Mouse (Mus musculus) cerebellum, postnatal 25 days (tissue): ENCODE data around the gene Trpm2.

Experiments
- DNase-seq, 2 experiments: peaks; one replicate each; pipeline ENCODE4 v3.0.0; 2021; ENCODE audit warnings: mixed read lengths in 2 of 2

The Trpm2 gene

DNA sequence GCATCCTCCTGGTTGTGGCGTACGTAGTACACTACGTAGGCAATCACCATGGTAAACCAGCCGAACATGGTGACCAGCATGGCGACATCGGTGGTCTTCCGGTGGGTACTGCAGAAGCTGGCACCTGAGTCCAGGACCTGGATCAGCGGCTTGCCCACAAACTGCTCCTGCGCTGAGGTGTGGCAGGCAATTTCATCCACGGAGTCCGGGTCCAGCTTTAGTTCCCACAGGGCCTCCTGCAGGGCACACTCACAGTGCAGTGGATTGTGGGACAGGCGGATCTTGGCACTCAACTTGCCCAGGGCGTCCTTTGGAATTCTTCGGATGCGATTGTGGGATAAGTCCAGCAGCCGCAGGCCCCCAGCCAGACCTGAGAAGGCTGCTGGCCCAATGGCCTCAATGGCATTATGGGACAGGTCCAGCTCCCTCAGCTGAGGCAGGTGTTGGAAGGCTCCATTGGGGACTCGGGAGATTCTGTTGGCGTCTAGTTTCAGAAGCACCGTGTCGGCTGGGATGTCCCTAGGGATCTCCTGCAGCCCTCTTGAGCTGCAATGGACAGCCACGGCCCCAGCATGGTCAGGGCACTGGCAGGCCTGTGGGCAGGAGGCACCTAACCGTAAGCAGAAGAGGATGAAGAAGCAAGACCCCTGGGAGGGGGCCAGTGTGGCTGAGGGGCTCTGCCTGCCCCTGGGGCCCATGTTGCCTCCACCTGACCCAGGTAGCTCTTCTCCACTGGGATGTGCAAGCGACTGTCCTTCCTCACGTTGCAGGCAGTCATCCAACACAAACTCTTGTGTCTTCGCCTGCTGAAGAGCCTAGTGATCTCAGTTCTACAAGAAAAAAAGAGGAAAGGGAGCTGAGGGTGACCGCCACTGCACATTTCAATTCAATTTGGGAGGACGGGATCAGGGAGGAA, 69.2 kb downstream of the Trpm2 start:
- DNase-seq, result no peak

DNA sequence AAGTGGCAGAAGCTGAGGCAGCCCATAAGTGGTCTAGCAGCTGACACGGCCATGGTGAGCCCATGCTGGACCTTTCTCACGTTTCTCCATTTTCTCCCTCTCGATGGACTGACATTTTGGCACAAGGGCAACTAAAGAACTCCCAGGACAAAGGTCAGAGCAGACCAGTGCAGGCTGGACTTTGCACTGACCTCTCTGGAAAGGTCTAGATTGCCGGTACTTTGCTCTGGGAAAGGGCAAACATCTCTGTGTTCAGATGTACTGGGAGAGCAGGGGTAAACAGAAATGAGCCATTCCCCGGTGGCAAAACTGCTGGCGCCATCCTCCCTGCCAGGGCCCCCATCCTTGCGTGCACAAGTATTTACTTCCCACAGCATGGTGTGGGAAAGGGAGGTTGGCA, 70.2 kb downstream of the Trpm2 start:
- DNase-seq, result no peak

DNA sequence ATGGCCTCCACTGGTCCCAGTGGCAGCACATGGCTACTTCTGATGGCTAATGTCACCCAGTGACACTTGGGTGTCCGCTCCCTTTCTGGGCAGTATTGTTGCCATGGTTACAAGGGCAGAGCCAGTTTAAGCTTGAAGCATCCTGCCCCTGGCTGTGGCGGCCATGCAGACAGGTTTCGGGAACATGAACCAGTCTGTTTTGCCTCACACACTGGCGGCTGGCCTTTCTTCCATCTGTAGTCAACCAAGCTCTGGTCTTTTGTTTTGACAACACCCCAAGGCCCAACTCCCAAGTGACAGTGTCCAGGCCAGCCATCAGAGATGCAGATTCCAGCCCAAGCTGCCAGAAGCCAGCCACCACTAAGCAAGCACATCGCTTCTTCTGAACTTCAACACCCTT, 74.8 kb downstream of the Trpm2 start:
- DNase-seq, result no peak

DNA sequence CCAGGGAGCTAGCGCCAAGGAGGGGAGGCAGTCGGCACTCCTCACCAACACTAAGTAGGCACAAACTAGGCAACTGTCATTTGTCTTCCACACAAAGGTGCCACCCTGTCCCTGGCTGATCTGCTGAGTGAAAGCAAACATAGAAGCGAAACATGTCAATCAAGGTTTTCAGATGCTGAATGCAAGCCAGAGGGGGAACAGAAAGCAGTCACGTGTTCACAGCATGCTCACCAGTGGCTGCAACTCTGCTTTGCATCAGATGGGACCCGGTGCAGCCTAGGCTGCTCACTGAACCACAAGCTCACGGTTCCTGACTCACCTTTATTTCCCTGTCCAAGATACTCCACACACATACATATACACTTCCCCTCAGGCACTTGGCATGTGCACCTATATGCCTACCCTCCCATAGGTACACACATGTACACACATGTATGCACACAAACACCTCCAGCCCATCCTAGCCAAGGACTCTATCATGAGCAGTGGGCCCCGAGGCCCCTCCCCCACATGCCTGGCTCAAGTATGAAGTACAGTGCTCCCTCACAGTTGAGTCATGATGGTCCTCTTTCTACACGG, 79.3 kb downstream of the Trpm2 start:
- no peak for DNase-seq

DNA sequence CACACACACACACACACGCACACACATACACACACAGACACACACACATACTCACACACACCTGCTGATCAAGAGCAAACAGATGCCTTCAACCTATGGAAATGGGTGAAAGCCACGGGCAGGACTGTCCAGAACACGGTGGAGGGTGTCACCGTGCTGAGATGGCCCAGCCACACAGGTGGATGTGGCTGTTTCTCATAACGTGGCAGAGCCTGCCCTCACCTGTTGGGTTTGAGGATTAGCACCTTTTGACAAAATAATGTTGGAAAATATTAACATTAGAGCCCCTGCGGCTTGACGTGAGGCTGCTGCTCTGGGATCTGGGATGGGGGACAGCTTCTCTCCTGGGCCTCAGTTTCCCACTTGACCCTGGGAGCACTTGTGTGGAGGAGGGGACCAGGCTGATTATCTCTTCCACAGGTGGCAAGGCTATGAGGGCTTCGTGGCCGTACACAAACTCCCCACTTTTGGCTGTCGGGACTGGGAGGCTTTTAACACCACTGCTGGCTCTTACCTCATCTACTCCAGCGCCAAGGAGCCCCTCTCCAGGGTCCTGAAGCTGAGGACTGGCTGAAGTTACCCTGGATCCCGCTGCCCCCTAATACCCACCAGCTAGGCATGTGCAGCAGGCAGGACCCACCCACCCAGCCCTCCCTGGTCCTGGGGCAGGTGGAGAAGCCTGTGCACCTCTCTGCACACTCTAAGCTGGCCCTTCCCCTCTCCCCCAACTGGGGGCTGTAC, 84.2 kb downstream of the Trpm2 start:
- peak in 1 of 2 experiments; percentile 36 for DNase-seq

DNA sequence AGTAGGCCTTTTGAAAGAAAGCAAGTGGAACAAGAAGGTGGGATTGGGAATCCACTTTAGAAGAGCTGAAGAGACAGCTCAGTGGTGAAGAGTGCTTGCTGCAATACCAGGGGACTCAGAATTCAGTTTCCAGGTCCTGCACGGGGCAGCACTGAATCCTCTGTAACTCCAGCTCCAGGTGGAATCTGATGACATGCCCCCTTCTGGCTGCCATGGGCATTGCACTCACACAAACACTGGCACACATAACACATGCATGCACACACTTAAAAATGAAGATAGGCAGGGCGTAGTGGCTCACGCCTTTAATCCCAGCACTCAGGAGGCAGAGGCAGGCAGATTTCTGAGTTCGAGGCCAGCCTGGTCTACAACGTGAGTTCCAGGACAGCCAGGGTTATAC, 87.8 kb downstream of the Trpm2 start:
- no peak for DNase-seq

DNA sequence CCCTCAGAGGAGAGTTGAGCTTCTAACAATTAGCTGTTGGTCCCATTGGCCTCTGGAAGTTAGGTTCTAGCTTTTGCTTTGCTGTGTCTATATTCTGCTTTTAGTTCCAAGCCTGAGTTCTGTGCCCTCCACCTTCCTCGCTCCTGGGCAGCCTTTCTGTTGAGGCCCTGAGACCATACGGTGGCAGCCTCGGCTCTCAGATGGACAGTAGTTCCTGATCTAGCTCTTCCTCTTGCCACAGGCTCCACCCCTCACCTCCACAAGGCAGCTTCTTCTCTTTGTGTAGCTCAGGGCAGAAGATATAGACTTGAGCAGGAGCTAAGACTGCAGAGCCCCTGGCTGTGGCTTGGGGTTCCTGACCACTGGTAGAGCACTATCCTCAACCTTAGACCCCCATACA, 90.1 kb downstream of the Trpm2 start:
- no peak for DNase-seq

DNA sequence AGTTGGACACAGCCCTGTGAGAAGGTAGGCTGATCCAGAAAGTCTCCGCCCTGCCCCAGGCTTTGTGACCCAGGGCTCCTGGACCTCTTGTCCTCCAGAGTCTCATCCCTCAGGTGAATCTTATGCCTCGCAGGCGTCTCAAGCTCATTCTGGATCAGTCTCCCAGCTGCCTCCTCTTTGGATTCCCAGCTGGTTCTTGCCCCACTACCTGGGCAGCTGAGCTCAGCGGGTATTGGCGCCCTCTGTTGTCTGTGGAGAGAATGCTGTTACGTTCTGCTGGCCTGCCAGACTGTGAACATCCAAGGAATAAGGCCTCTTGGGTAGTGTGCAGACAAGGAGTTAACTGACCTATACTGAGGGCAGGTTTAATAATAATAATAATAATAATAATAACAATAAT, 91.4 kb downstream of the Trpm2 start:
- DNase-seq, result peak in 1 of 2 experiments; percentile 45

DNA sequence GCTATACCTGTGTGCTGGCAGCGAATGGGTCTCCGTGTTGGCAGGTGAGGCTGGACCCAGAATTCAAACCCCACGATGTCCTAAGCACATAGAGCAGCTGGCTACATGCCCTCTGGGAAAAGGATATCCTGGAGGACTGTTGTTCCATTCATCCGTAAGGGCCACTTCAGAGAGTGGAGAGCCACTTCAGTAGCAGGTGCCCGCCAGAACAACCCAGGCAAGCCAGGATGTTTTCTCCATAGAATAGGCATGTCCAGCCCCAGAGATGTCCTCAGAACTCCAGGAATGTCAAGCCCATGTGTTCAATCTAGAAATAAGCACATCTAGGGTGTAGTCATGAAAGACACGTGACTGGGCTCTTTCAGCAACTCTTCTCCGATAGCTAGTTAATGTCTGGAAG, 100.7 kb downstream of the Trpm2 start:
- DNase-seq, result no peak

DNA sequence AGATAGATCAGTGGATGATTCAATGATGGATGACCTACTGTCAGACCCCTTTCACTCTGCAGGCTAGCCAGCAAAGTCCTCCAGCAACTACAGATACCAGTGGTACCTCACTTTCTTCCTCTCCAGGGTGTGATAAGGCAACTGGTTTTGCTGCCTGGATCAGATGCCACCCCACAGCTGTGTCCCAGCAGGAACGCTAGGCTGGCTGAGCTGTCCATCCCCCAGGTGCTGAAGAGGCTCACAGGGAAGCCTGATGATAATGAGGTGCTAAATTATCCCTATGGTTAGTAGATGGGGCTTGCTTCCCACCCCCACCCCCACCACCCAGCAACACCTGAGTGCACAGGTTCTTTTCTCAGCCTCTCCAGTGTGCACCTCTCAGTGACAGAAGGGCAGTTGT, 102.8 kb downstream of the Trpm2 start:
- no peak for DNase-seq

DNA sequence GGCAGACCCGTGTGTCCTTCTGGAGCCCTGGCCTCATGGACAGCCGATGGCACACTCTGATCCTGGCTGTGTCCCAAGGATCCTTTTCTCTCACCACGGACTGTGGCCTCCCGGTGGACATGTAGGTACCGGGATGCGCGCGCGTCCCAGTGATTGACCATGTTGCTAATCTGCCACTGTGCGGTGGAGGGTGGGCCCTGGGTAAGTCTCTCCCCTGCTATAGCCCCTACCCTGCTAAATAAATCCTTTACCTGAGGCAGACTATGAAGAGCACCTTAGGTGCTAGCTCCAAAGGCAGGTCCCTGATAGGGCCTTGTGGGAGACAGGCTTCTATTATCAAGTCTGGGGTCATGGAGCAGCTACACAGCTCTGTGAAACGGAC, 105.6 kb downstream of the Trpm2 start:
- peak in 1 of 2 experiments; percentile 30 for DNase-seq

DNA sequence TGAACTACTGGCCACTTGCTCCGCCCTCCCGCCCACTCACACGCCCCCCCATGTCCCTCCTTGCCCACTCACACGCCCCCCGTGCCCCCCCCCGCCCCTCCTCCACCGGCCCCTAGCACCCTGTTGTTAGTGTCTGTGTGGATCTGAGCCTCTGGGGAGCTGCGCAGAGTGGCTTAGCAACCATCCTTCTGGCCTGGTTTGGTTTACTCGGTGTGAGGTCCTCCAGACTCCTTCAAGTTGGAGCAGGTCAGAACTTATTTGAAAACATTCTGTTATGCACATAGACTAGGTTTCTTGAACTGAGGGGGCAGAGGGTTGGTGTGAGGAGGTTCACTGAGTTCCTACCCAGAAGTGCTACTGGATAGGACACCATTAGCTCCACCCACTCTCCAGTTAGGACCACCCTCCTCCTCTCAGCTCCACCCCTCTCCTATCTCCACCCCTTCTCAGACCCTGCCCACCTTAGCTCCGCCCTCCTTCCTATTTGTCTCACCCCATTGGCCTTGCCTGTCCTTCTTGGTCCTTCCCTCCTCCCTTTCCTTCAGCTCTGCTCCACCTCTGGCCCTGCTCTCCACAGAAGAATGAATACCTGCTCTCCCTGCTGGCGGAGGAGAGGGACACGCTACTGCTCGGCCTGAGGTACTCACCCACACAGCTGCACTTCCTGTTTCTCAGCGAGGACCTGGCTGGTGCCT, 106.1 kb downstream of the Trpm2 start:
- DNase-seq, result peak; percentile 19

DNA sequence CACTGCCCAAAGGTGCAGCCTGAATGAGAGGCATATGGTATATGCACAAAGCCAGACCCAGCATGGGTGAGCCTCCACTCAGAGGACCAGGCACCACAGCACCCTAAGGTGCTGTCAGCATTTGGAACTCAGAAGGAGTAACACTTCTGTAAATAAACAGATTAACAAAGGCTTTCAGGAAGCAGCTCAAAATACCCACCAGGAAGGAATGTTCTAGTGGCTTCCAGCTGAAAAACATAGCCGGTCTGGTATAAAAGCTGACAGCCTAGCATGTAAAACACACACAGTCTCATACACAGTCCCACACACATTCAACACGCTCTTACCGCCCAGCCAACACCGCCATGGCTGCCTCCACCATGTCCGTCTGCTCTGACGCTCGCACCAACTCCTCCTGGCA, 108.7 kb downstream of the Trpm2 start, which contains the start of gene Gm3285:
TSS of gene Gm3285 (plus strand) at position 301 of the 400 bp plus-strand sequence.
- DNase-seq, result no peak
